Mouse (Mus musculus) spleen, postnatal 0 days (tissue): ENCODE measurements around the gene Gm26657. TPM values are rescaled to one million over a fixed set of nuclear protein-coding genes. Genes with fewer than 3 reads are reported as not detected.

ENCODE experiments used
- polyA plus RNA-seq: library from polyadenylated mRNA; unstranded; fragments of >200 nt; fragmentation: Nextera tagmentation; extraction: Ambion mirVana; gene quantifications from 2 replicates; pipeline ENCODE4 v1.2.1, GENCODE M21; 2015

The Gm26657 gene
- polyA plus RNA-seq: not detected in 2 replicates

DNA sequence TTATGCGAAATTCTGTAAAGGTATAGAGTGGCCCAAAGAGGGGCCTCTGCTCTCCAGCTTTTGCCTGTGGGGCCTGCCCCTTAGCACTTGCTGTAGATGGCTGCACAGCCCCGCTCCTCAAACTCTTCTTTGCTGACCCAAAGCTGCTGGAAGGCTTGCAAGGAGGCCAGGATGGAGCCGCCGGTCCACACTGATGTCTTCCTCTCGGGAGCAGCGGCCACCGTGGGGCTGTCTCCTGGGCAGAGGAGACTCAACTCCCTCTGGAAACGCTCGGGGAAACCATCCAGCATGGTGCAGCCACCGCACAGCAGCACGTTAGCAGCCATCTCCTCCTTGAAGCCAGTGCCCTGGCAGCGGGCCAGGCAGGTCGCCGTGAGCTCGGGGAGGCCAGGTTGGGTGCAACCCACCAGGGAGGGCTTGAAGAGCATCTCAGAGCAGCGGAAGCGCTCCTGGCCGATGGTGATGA, at the start of gene Gm26657:
Gene Gm26657 (plus strand): TSS at position 51 of the 466 bp plus-strand sequence.

DNA sequence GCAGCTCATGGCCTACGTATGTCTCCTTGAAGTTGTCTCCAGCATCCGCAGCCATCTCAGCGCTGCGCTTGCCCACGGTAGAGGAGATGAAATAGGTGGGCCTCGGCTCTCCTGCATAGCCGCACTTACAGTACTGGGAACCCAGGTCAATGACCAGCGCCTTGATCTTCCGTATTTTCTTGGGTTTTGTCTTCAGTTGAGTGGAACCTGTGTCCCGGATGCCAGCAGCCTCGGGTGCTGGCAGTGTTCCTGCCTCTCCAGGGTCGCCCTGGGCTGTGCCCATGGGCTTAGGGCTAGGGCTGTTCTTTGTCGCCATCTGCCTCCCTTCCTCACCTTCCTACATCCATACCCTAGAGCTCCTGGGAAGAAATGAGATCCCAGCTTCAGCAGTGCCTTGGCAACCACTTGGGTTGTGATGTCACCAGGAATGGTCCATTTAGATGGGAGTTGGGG, 1.2 kb downstream of the Gm26657 start, which contains the start of gene Actl7b:
Gene Actl7b (minus strand): TSS at position 403 of the 453 bp plus-strand sequence.

DNA sequence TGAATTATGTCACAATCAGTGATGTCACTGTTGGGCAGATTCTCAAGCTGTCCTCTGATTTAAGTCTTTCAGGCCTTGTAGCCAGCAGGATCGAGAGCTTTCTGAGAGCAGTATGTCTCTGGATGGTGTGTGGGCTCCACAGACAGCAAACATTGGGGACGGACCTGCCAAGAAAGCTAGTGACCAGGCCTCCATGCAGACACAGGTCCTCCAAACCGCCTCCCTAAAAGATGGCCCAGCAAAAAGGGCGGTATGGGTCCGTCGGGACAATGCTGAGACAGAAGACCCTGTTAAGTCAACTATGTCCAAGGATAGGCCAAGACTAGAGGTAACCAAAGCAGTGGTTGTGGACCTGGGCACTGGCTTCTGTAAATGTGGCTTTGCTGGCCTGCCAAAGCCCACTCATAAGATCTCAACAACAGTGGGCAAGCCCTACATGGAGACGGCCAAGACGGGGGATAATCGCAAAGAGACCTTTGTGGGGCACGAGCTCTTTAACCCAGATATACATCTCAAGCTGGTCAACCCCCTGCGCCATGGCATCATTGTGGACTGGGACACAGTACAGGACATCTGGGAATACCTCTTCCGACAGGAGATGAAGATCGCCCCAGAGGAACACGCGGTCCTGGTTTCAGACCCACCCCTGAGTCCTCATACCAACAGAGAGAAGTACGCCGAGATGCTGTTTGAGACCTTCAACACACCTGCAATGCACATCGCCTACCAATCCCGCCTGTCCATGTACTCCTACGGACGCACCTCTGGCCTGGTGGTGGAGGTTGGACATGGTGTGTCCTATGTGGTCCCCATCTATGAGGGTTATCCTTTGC, 3.7 kb downstream of the Gm26657 start, which contains the start of gene Actl7a:
Gene Actl7a (plus strand): TSS at position 51 of the 833 bp plus-strand sequence.

Other genes starting within 250 kb of the Gm26657 start
- not detected in 2 replicates for gene Actl7b, start 1.4 kb downstream of the Gm26657 start, polyA plus RNA-seq
- gene Actl7a, start 3.3 kb downstream of the Gm26657 start, polyA plus RNA-seq: 0.07 TPM in 1 of 2 replicates, not detected in the other
- 20.9 and 21.7 TPM in 2 replicates for gene Elp1, start 62.3 kb downstream of the Gm26657 start, polyA plus RNA-seq
- 5.1 and 5.2 TPM in 2 replicates for gene Fam206a, start 62.3 kb downstream of the Gm26657 start, polyA plus RNA-seq
- 8.3 and 9.6 TPM in 2 replicates for gene Ctnnal1, start 125.1 kb downstream of the Gm26657 start, polyA plus RNA-seq
- gene Tmem245, start 207.4 kb downstream of the Gm26657 start, polyA plus RNA-seq: 2.5 and 3.6 TPM in 2 replicates